Mouse (Mus musculus) intestine, embryonic 14.5 days (tissue): ENCODE results near the gene Mrpl45. TPM values are rescaled to one million over a fixed set of nuclear protein-coding genes. Genes with fewer than 3 reads are reported as not detected.
"Not testable (repeated sequence)": the region's sequence is repeated elsewhere in the genome, so short reads cannot be mapped to it uniquely, and the experiment has no call there.

ENCODE experiments used
- ATAC-seq: fragments of 200-750 bp; cut with Nextera tagmentation; replicated peaks from 2 replicates; pipeline ENCODE4 v1.8.0; 2017; ENCODE audit warnings: low read depth, moderate number of reproducible peaks, moderate TSS enrichment, moderate library complexity; ENCODE audit not compliant: low FRiP score, low TSS enrichment
- DNase-seq: peaks from one replicate; pipeline ENCODE4 v3.0.0-alpha.2; 2018; ENCODE audit warnings: low spot score
- H3K27ac ChIP-seq: fragments of 300-500 bp; sonication (generic); 2 replicates; pipeline ENCODE4 v1.5.1; 2014; ENCODE audit warnings: low read depth, mild to moderate bottlenecking, control low read depth
- H3K27me3 ChIP-seq: fragments of 300-500 bp; sonication (generic); replicated peaks from 2 replicates; pipeline ENCODE4 v1.6.1; 2014; ENCODE audit warnings: low read length, control low read depth; ENCODE audit not compliant: control insufficient read depth, insufficient read depth
- H3K36me3 ChIP-seq: fragments of 300-500 bp; sonication (generic); 2 replicates; pipeline ENCODE4 v1.6.1; 2014; ENCODE audit warnings: low read length, control low read depth; ENCODE audit not compliant: control insufficient read depth, insufficient read depth
- H3K4me1 ChIP-seq: fragments of 300-500 bp; sonication (generic); replicated peaks from 2 replicates; pipeline ENCODE4 v1.6.1; 2014; ENCODE audit warnings: low read length, control low read depth, mixed read lengths; ENCODE audit not compliant: control insufficient read depth, insufficient read depth
- H3K4me2 ChIP-seq: fragments of 300-500 bp; sonication (generic); 2 replicates; pipeline ENCODE4 v1.6.1; 2014; ENCODE audit warnings: low read length
- H3K4me3 ChIP-seq: fragments of 300-500 bp; sonication (generic); 2 replicates; pipeline ENCODE4 v1.5.1; 2014; ENCODE audit warnings: low read depth, low read length, control low read depth, mixed read lengths
- H3K9ac ChIP-seq: fragments of 300-500 bp; sonication (generic); 2 replicates; pipeline ENCODE4 v1.6.1; 2014; ENCODE audit warnings: mild to moderate bottlenecking, low read length
- H3K9me3 ChIP-seq: fragments of 300-500 bp; sonication (generic); 2 replicates; pipeline ENCODE4 v1.6.1; 2016; ENCODE audit warnings: low read length, control low read depth; ENCODE audit not compliant: control insufficient read depth
- WGBS: fragments of 180-500 bp; shearing (Covaris S2); extraction: QIAGEN DNeasy Blood & Tissue Kit; methylation state at CpG from one replicate; pipeline ENCODE4 v1.1.7; 2014; 5-methylcytosine and 5-hydroxymethylcytosine counted together
- polyA plus RNA-seq: library from polyadenylated mRNA; unstranded; fragments of >200 nt; fragmentation: Nextera tagmentation; extraction: Ambion mirVana; gene quantifications from 2 replicates; pipeline ENCODE4 v1.2.1, GENCODE M21; 2014

Mrpl45 gene
- polyA plus RNA-seq, 1 experiment from 2014 or later, result 52.1 TPM

DNA sequence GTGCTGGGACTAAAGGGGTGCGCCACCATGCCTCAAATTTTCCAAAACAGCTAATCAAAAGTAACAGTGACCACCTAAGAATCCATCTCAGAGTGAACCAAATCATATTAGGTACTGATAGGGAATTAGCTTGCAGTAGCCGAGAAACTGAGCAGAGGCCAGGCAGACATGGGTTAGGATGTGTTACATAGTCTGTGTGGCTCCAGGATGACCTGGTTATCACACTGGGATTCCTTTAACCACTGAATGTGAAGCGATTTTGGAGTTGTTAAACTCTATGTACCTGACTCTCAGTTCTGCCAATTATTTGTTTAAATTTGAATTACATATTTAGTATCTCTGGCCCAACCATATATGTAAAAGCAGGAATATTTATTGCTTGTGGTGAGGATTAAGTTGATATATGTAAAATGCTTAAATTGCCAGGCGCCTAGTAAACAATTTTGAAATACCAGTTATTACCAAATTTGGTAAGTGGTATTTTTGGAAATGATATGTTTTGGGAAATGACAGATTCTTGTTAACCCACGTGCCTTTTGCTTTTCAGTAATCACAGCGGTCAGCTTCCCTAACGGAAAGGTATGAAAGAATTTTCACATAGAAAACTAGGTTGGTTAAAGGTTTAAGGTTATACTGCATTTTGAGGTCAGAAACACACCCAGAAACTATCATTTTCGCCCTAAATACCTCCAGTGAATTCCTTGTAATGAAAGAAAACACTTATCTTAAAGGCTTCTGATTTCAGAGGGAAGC lies 589 bp upstream of the Mrpl45 start:
- 43% methylated on average over 8 of the region's 8 CpGs for WGBS
- ATAC-seq, result peak; percentile 7; the same call in 1 of the 2 replicates

DNA sequence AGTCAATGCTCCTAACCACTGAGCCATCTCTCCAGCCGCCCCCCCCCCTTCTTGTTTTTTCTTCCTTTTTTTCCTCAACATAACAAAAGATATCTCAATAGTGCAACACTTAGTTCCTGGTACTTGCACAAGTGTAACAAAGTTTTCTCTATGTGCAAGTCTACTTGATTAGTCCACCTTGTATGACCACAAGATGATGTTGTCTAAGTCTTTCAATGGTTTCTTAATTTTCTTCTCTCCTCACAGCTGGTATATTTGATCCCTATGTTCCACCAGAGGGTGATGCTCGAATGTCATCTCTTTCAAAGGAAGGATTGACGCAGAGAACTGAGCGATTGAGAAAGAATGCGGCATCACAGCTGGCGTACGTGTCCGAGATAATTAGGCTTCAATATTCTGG lies 5.7 kb downstream of the Mrpl45 start:
- 91% methylated on average over 8 of the region's 8 CpGs for WGBS

More for the DNA sequence above, 589 bp upstream of the Mrpl45 start:
- no peak for DNase-seq
- Histone ChIP-seq H3K27me3 (no peaks in the 10 kb centered on the region), H3K4me2 (peak overlapping the region; percentile 54), H3K4me1 (peaks cover 19% of the 10 kb centered on the region), H3K36me3 (peaks cover 9% of the 10 kb centered on the region; the same call in 1 of the 2 replicates), H3K4me3 (peak overlapping the region; percentile 74), H3K27ac (peak overlapping the region; percentile 64), H3K9ac (peak overlapping the region; percentile 13; the same call in 1 of the 2 replicates), H3K9me3 (no peaks in the 10 kb centered on the region)

DNA sequence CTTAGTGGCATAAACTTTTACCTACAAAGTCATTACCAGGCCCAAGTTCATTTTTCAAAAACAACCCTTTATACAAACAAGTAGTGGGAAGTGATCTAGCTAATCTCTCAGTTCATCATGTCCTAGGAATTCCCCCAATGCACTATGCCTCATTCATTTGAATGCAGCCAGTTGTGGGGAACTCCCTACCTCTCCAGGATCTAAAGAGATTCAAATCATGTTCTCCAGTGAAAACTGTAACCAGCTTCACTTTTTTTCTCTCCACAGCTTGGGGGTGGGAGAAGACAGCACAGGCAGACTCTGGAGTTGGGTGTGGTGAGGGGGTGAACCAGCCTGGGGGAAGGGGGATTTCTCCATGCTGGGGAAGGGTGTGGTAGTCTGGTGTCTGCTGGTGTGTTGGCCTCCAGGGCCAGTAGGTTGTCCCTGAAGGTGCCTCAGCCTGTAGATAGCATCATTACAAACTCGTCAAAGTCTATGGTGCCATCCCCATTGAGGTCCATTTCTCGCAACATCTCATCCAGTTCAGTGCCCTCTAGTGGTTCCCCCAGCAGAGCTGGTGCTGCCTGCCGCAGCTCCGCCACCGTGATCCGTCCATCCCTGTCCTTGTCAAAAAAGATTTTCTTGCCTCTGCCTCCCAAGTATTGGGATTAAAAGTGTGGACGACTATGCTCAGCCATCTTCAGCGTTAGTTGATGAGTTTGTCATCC lies 6.5 kb downstream of the Mrpl45 start:
- not testable (repeated sequence) for H3K9ac ChIP-seq, H3K4me3 ChIP-seq, H3K27ac ChIP-seq, H3K4me1 ChIP-seq, DNase-seq, H3K9me3 ChIP-seq, ATAC-seq, H3K27me3 ChIP-seq, H3K4me2 ChIP-seq
- peaks cover 48% of the 10 kb centered on the region for H3K36me3 ChIP-seq
- WGBS, result 85% methylated on average over 8 of the region's 8 CpGs

More for the DNA sequence above, 5.7 kb downstream of the Mrpl45 start:
- ATAC-seq (no peak), DNase-seq (no peak)
- H3K9ac ChIP-seq, result no peak overlapping the region
- H3K4me2 ChIP-seq, result no peak overlapping the region
- H3K27ac ChIP-seq, result no peak overlapping the region
- no peaks in the 10 kb centered on the region for H3K27me3 ChIP-seq
- peaks cover 6% of the 10 kb centered on the region for H3K4me1 ChIP-seq
- no peaks in the 10 kb centered on the region for H3K9me3 ChIP-seq
- no peak overlapping the region for H3K4me3 ChIP-seq
- H3K36me3 ChIP-seq, result peaks cover 39% of the 10 kb centered on the region

DNA sequence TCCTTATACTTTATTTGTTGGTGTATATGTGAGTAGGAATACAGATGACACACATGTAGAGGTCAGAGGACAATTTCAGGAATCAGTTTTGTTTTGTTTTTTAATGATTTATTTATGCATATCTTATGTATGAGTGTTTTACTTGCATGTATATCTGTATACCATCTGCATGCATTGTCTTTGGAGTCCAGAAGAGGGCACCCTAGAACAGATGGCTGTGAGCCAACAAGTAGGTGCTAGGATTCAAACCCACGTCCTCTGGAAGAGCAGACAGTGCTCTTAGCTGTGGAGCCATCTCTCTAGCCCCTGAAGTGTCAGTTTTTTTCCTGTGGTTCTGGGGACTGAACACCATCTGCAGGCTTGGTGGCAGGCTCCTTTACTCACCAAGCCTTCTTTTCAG lies 9.7 kb downstream of the Mrpl45 start:
- H3K27ac ChIP-seq, result no peak overlapping the region
- DNase-seq (no peak), ATAC-seq (no peak)
- H3K36me3 ChIP-seq, result peaks cover 64% of the 10 kb centered on the region
- no peak overlapping the region for H3K9ac ChIP-seq
- no peak overlapping the region for H3K4me3 ChIP-seq
- no peaks in the 10 kb centered on the region for H3K9me3 ChIP-seq
- no peaks in the 10 kb centered on the region for H3K27me3 ChIP-seq
- WGBS, result 64% methylated on average over 1 of the region's 1 CpGs
- no peaks in the 10 kb centered on the region for H3K4me1 ChIP-seq
- no peak overlapping the region for H3K4me2 ChIP-seq

DNA sequence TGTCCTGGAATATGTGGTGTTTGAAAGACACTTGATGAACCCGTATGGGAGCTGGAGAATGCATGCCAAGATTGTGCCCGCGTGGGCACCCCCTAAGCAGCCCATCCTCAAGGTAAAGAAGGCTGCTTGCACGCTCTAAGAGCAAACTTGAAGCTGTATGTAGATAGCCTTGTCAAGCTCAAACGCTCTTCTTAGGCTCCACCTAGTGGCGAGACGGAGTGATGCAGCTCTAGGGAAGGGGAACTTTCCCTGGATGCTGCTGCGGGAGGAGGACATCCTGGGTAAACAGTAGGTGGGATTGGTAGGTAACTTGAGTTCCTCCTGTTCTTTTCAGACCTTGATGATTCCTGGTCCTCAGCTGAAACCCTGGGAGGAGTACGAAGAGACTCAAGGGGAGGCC lies 12.6 kb downstream of the Mrpl45 start:
- Histone ChIP-seq H3K4me3 (no peak overlapping the region), H3K27ac (no peak overlapping the region), H3K4me2 (no peak overlapping the region), H3K9me3 (no peaks in the 10 kb centered on the region), H3K27me3 (no peaks in the 10 kb centered on the region), H3K9ac (no peak overlapping the region), H3K36me3 (peaks cover 63% of the 10 kb centered on the region), H3K4me1 (no peaks in the 10 kb centered on the region)
- ATAC-seq (no peak; the same call in 1 of the 2 replicates), DNase-seq (peak; percentile 92)
- WGBS, result 27% methylated on average over 9 of the region's 9 CpGs

DNA sequence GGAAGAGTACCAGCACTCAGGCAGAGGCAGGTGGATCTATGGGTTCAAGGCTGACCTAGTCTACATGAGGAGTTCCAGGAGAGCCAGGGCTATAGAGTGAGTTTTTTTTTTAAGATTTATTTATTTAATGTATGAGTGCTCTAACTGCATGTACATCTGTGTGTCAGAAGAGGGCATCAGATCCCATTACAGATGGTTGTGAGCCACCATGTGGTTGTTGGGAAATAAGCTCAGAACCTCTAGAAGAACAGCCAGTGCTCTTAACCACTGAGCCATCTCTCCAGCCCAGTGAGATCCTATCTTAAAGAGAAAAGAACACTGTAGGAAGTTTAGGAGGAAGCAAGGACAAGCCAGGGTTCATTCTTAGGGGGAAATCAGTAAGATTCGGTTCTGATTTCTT lies 14.8 kb downstream of the Mrpl45 start:
- no peaks in the 10 kb centered on the region for H3K4me1 ChIP-seq
- no peak overlapping the region for H3K4me2 ChIP-seq
- no peak overlapping the region for H3K27ac ChIP-seq
- no peak overlapping the region for H3K4me3 ChIP-seq
- WGBS, result 88% methylated on average over 1 of the region's 1 CpGs
- H3K36me3 ChIP-seq, result peaks cover 47% of the 10 kb centered on the region
- H3K9ac ChIP-seq, result no peak overlapping the region
- H3K9me3 ChIP-seq, result no peaks in the 10 kb centered on the region
- ATAC-seq, result no peak
- H3K27me3 ChIP-seq, result no peaks in the 10 kb centered on the region
- DNase-seq, result no peak

DNA sequence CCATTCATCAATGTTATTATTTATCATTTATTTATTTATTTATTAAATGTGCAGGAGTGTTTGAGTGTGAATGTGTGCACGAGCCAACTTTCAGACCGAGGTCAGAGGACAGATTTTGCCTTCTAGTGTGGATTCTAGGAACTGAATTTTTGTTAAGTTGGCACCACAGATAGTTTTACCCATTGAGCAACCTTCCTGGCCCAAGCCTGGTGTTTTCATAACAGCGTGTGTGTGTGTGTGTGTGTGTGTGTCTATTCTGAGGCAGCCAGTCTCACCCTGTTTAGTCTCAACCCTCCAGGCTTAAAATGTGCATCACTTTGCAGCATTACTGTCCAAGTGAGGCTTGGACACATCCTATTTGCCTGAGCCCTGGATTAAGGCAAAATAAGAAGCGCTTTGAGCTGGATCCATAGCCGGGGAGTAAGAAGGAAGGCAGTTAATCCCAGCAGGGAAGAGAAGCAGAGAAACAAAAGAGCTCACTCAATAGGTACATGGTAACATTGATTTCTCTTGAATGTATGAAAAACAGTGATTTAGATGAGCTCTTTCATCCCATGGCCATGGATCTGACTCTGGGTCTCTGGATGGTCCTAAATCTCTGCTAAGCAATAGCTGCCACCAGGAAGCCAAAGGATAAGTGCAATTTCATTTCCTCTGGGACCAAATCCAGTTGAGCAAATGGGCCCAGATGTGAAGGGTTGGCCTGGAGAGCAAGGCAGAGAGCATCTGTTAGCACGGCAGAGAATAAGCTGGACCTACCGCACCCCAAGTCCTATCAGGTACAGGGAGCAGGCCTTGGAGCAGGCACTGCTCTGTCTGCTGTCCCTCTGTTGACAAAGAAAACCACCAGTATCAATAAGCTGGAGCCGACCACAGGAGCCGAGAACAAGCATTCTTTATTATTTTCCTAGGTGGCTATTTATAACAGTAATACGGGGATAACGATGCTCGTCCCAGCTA lies 16.0 kb downstream of the Mrpl45 start:
- Histone ChIP-seq H3K27me3 (no peaks in the 10 kb centered on the region), H3K27ac (no peak overlapping the region), H3K4me2 (no peak overlapping the region), H3K4me3 (no peak overlapping the region), H3K9ac (no peak overlapping the region), H3K36me3 (peaks cover 35% of the 10 kb centered on the region), H3K4me1 (no peaks in the 10 kb centered on the region), H3K9me3 (no peaks in the 10 kb centered on the region)
- DNase-seq (no peak), ATAC-seq (no peak)
- 88% methylated on average over 12 of the region's 12 CpGs for WGBS

DNA sequence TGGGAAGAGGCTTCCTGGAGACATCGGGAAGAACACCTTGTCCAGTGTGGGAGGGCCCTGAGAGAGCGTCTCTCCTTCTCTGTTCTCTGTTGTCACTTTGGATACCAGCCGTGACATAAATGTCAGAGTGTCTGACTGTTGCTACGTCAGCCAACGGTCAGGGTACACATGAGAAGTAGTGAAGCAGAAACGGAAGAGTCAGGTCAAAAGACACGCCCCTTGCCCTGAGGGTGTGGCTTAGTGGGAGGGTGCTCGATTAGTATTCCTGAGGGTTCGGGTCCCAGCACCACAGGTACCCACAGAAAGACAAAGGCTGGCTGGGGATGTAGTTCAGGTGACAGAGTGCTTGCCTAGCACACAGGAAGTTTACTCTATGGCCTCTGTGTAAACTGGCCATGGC lies 17.5 kb downstream of the Mrpl45 start:
- ATAC-seq (no peak), DNase-seq (no peak)
- Histone ChIP-seq H3K4me3 (no peak overlapping the region), H3K27ac (no peak overlapping the region), H3K9ac (no peak overlapping the region), H3K27me3 (no peaks in the 10 kb centered on the region), H3K9me3 (no peaks in the 10 kb centered on the region), H3K4me2 (no peak overlapping the region), H3K4me1 (no peaks in the 10 kb centered on the region), H3K36me3 (peaks cover 24% of the 10 kb centered on the region)
- 50% methylated on average over 9 of the region's 9 CpGs for WGBS
